Mouse (Mus musculus): ENCODE measurements around the gene Tenm4.
"Not testable (repeated sequence)": the region's sequence is repeated elsewhere in the genome, so short reads cannot be mapped to it uniquely, and the experiment has no call there.

Gene Tenm4

GRCm38 (mm10) chr7:96890035-96890621 lies 719.1 kb downstream of the Tenm4 start:
- in situ Hi-C loops (cut with MboI, MseI), result no loop called here

GRCm38 (mm10) chr7:96890987-96891386 lies 719.9 kb downstream of the Tenm4 start:
- in situ Hi-C loops (cut with MboI, MseI), result no loop called here

- in situ Hi-C loops (cut with MboI, MseI), result no loop called here
These were observed 728.1 kb downstream of the Tenm4 start for GRCm38 (mm10) chr7:96899036-96899569.

- in situ Hi-C loops (cut with MboI, MseI), result loop anchor here (10.0 kb wide), 1 partner anchor 367 kb away; no protein-coding TSS in a partner anchor
These were observed 731.1 kb downstream of the Tenm4 start for GRCm38 (mm10) chr7:96902183-96902582.

- in situ Hi-C loops (cut with MboI, MseI), result loop anchor here (10.0 kb wide), 1 partner anchor 369 kb away; no protein-coding TSS in a partner anchor
These were observed 732.3 kb downstream of the Tenm4 start for GRCm38 (mm10) chr7:96903088-96903985.

- in situ Hi-C loops (cut with MboI, MseI), result loop anchor here (10.0 kb wide), 1 partner anchor 370 kb away; no protein-coding TSS in a partner anchor
These were observed 733.4 kb downstream of the Tenm4 start for GRCm38 (mm10) chr7:96904442-96904841.

GRCm38 (mm10) chr7:96904936-96905335 lies 733.9 kb downstream of the Tenm4 start:
- in situ Hi-C loops (cut with MboI, MseI), result loop anchor here (10.0 kb wide), 1 partner anchor 370 kb away; no protein-coding TSS in a partner anchor

- in situ Hi-C loops (cut with MboI, MseI), result loop anchor here (10.0 kb wide), 1 partner anchor 371 kb away; no protein-coding TSS in a partner anchor
These were observed 734.4 kb downstream of the Tenm4 start for GRCm38 (mm10) chr7:96905422-96905821.

- in situ Hi-C loops (cut with MboI, MseI), result loop anchor here (10.0 kb wide), 1 partner anchor 371 kb away; no protein-coding TSS in a partner anchor
These were observed 735.2 kb downstream of the Tenm4 start for GRCm38 (mm10) chr7:96906216-96906615.

- in situ Hi-C loops (cut with MboI, MseI), result loop anchor here (10.0 kb wide), 1 partner anchor 373 kb away; no protein-coding TSS in a partner anchor
These were observed 737.1 kb downstream of the Tenm4 start for GRCm38 (mm10) chr7:96907971-96908680.

- in situ Hi-C loops (cut with MboI, MseI), result loop anchor here (5.0 to 10.0 kb wide), 2 partner anchors 133 to 375 kb away; no protein-coding TSS in a partner anchor
These were observed 738.8 kb downstream of the Tenm4 start for GRCm38 (mm10) chr7:96909856-96910255.

GRCm38 (mm10) chr7:96910310-96910960 lies 739.4 kb downstream of the Tenm4 start:
- in situ Hi-C loops (cut with MboI, MseI), result loop anchor here (5.0 kb wide), 1 partner anchor 133 kb away; no protein-coding TSS in a partner anchor

GRCm38 (mm10) chr7:96914031-96914430 lies 743.0 kb downstream of the Tenm4 start:
- in situ Hi-C loops (cut with MboI, MseI), result loop anchor here (5.0 kb wide), 1 partner anchor 137 kb away; no protein-coding TSS in a partner anchor

GRCm38 (mm10) chr7:96915452-96916105 lies 744.5 kb downstream of the Tenm4 start:
- in situ Hi-C loops (cut with MboI, MseI), result no loop called here

GRCm38 (mm10) chr7:96920447-96921095 lies 749.5 kb downstream of the Tenm4 start:
- in situ Hi-C loops (cut with MboI, MseI), result no loop called here

- in situ Hi-C loops (cut with MboI, MseI), result no loop called here
These were observed 751.9 kb downstream of the Tenm4 start for GRCm38 (mm10) chr7:96922927-96923326.

GRCm38 (mm10) chr7:96943715-96944377 lies 772.8 kb downstream of the Tenm4 start:
- in situ Hi-C loops (cut with MboI, MseI), result no loop called here

GRCm38 (mm10) chr7:96946501-96946900 lies 775.5 kb downstream of the Tenm4 start:
- in situ Hi-C loops (cut with MboI, MseI), result not testable (repeated sequence)

All from T-helper 2 cell (primary cell).